8 mouse cellular contexts compared by ENCODE assay signal in genomic region chr19:6363091-6363410, GRCm38 (mm10). TPM values are rescaled to one million over a fixed set of nuclear protein-coding genes. Genes with fewer than 3 reads are reported as not detected.
DNase-seq lines count a peak whose midpoint lies in the region; ATAC-seq and TF ChIP-seq lines count a peak whose summit lies in the region.

No protein-coding gene starts in this region.

- no peaks in the 10 kb centered on the region for H3K27me3 ChIP-seq in cerebellum, adult 2 months (ENCODE audit: control insufficient read depth, insufficient read depth, low read length)
- no peaks in the 10 kb centered on the region for H3K27me3 ChIP-seq in spleen, adult 2 months (ENCODE audit: control insufficient read depth, insufficient read depth, low read length)
- H3K27me3 ChIP-seq in liver, embryonic 12.5 days (replicated peaks) = no peaks in the 10 kb centered on the region

- H3K36me3 ChIP-seq in spleen, adult 2 months (ENCODE audit: control insufficient read depth, insufficient read depth, low read length) = peaks cover 25% of the 10 kb centered on the region
- H3K36me3 ChIP-seq in liver, embryonic 12.5 days = peaks cover 52% of the 10 kb centered on the region

- no peak for ATAC-seq in liver, embryonic 12.5 days

- H3K27ac ChIP-seq in cerebellum, adult 2 months (ENCODE audit: insufficient read depth, low read length) = no peak overlapping the region
- peak overlapping the region; percentile 93 for H3K27ac ChIP-seq in spleen, adult 2 months (ENCODE audit: insufficient read depth, low read length)
- H3K27ac ChIP-seq in liver, embryonic 12.5 days = peak overlapping the region; percentile 97

- peak overlapping the region; percentile 65 for H3K9ac ChIP-seq in liver, embryonic 12.5 days

- H3K4me1 ChIP-seq in cerebellum, adult 2 months (ENCODE audit: control insufficient read depth, insufficient read depth, low read length) = peaks cover 2% of the 10 kb centered on the region; the same call in 1 of the 2 replicates
- H3K4me1 ChIP-seq in spleen, adult 2 months (ENCODE audit: control insufficient read depth, insufficient read depth, insufficient read length) = peaks cover 4% of the 10 kb centered on the region; the same call in 1 of the 2 replicates
- H3K4me1 ChIP-seq in liver, embryonic 12.5 days = peaks cover 49% of the 10 kb centered on the region

- no peak; the same call in 1 of the 2 replicates for TF ChIP-seq POLR2A in cerebellum, adult 2 months (IDR thresholded peaks at IDR 0.05; ENCODE audit: borderline replicate concordance, insufficient read depth, low read length)
- no peak for TF ChIP-seq POLR2A in spleen, adult 2 months (IDR thresholded peaks at IDR 0.05; ENCODE audit: low read depth, low read length)

- H3K9me3 ChIP-seq in liver, embryonic 12.5 days (replicated peaks) = no peaks in the 10 kb centered on the region

- under 1% methylated on average over 11 of the region's 11 CpGs for WGBS in cerebellum, adult 2 months
- WGBS in spleen, adult 2 months = under 1% methylated on average over 11 of the region's 11 CpGs
- 4% methylated on average over 11 of the region's 11 CpGs for WGBS in liver, embryonic 12.5 days (ENCODE audit: insufficient replicate concordance)

- no peak for DNase-seq in cerebellum, adult 2 months
- DNase-seq in cerebellum, adult 9-11 months = no peak
- no peak for DNase-seq in spleen, adult 2 months (ENCODE audit: low read depth in 1 of 2, low spot score in 2 of 2)
- no peak for DNase-seq in spleen, postnatal 14 days (ENCODE audit: low spot score in 2 of 2)
- DNase-seq in urinary bladder, adult 18-20 months (ENCODE audit: low spot score in 2 of 2) = no peak
- no peak for DNase-seq in cerebellum, adult 9-10 months
- DNase-seq in kidney, postnatal 25 days = no peak

- peak overlapping the region; percentile 86 for H3K4me2 ChIP-seq in liver, embryonic 12.5 days

- H3K4me3 ChIP-seq in cerebellum, adult 2 months (replicated peaks; ENCODE audit: insufficient read depth, low read depth, low read length) = peak overlapping the region; percentile 63
- H3K4me3 ChIP-seq in spleen, adult 2 months (ENCODE audit: extremely low read depth, insufficient read depth, insufficient read length) = peak overlapping the region; percentile 45
- peak overlapping the region; percentile 99 for H3K4me3 ChIP-seq in liver, embryonic 12.5 days

- TF ChIP-seq CTCF in cerebellum, adult 2 months (IDR thresholded peaks at IDR 0.05; ENCODE audit: borderline replicate concordance, insufficient read depth, low read depth, low read length) = no peak
- TF ChIP-seq CTCF in spleen, adult 2 months (IDR thresholded peaks at IDR 0.05; ENCODE audit: extremely low read depth, insufficient read depth, insufficient read length, insufficient replicate concordance) = no peak

RNA-seq across cellular contexts. Expression of gene Sf1, which starts 0.4 kb away (rescaled TPM):
- 175 and 196 TPM in 2 replicates for polyA plus RNA-seq in cerebellum, adult 2 months (2012; rRNA removed)
- 177 and 239 TPM in 2 replicates for polyA plus RNA-seq in spleen, adult 2 months (2012; rRNA removed)
- 115 and 119 TPM in 2 replicates for polyA plus RNA-seq in liver, embryonic 12.5 days (2016; fragmentation: Nextera tagmentation; extraction: Ambion mirVana)

RNA-seq across cellular contexts. Expression of gene Pygm, which starts 21.1 kb away (rescaled TPM):
- 90.1 and 101 TPM in 2 replicates for polyA plus RNA-seq in cerebellum, adult 2 months (2012; rRNA removed)
- polyA plus RNA-seq in spleen, adult 2 months (2012; rRNA removed) = 7.3 and 8.1 TPM in 2 replicates
- polyA plus RNA-seq in liver, embryonic 12.5 days (2016; fragmentation: Nextera tagmentation; extraction: Ambion mirVana) = 2.6 and 2.7 TPM in 2 replicates

RNA-seq across cellular contexts. Expression of gene Map4k2, which starts 22.1 kb away (rescaled TPM):
- polyA plus RNA-seq in cerebellum, adult 2 months (2012; rRNA removed) = 317 and 326 TPM in 2 replicates
- 487 and 792 TPM in 2 replicates for polyA plus RNA-seq in spleen, adult 2 months (2012; rRNA removed)
- polyA plus RNA-seq in liver, embryonic 12.5 days (2016; fragmentation: Nextera tagmentation; extraction: Ambion mirVana) = 9.2 and 9.3 TPM in 2 replicates

RNA-seq across cellular contexts. Expression of gene Men1, which starts 28.3 kb away (rescaled TPM):
- polyA plus RNA-seq in cerebellum, adult 2 months (2012; rRNA removed) = 84.1 and 85.5 TPM in 2 replicates
- polyA plus RNA-seq in spleen, adult 2 months (2012; rRNA removed) = 54.2 and 57.2 TPM in 2 replicates
- polyA plus RNA-seq in liver, embryonic 12.5 days (2016; fragmentation: Nextera tagmentation; extraction: Ambion mirVana) = 48.6 and 49.4 TPM in 2 replicates

RNA-seq across cellular contexts. Expression of gene Rasgrp2, which starts 36.1 kb away (rescaled TPM):
- 78.5 and 90.1 TPM in 2 replicates for polyA plus RNA-seq in cerebellum, adult 2 months (2012; rRNA removed)
- 681 and 703 TPM in 2 replicates for polyA plus RNA-seq in spleen, adult 2 months (2012; rRNA removed)
- 97.8 and 106 TPM in 2 replicates for polyA plus RNA-seq in liver, embryonic 12.5 days (2016; fragmentation: Nextera tagmentation; extraction: Ambion mirVana)

Comparison
In these comparisons a context has a peak if more than half of its experiments do, and no peak if none do; other contexts are left out.
1. H3K4me3 ChIP-seq: peak in every context shown above with its lines; median percentile 99 in liver, embryonic 12.5 days; 63 in cerebellum, adult 2 months; 45 in spleen, adult 2 months.
2. RNA of gene Pygm, which starts 21.1 kb away (polyA plus RNA-seq): 90.1 to 101 TPM in cerebellum, adult 2 months; 7.3 to 8.1 TPM in spleen, adult 2 months and 2.6 to 2.7 TPM in liver, embryonic 12.5 days; every median in the first group is over 10 times any median in the second.
3. RNA of gene Map4k2, which starts 22.1 kb away (polyA plus RNA-seq): 487 to 792 TPM in spleen, adult 2 months and 317 to 326 TPM in cerebellum, adult 2 months; 9.2 to 9.3 TPM in liver, embryonic 12.5 days; every median in the first group is over 10 times any median in the second.